Mouse (Mus musculus) limb, embryonic 12.5 days (tissue): ENCODE results near the gene Bahcc1. TPM values are rescaled to one million over a fixed set of nuclear protein-coding genes. Genes with fewer than 3 reads are reported as not detected.

Source experiments
- ATAC-seq: fragments of 200-750 bp; cut with Nextera tagmentation; 2 replicates; pipeline ENCODE4 v1.8.0; 2017; ENCODE audit warnings: low read depth, moderate TSS enrichment; ENCODE audit not compliant: insufficient number of reproducible peaks, insufficient read depth, low FRiP score, low TSS enrichment
- H3K27ac ChIP-seq: fragments of 300-500 bp; sonication (generic); 2 replicates; pipeline ENCODE4 v1.5.1; 2016; ENCODE audit warnings: mild to moderate bottlenecking, moderate library complexity
- H3K27me3 ChIP-seq: fragments of 300-500 bp; sonication (generic); 2 replicates; pipeline ENCODE4 v1.6.1; 2016; ENCODE audit warnings: mild to moderate bottlenecking, moderate library complexity
- H3K36me3 ChIP-seq: fragments of 300-500 bp; sonication (generic); 2 replicates; pipeline ENCODE4 v1.6.1; 2016; ENCODE audit warnings: mild to moderate bottlenecking, moderate library complexity
- H3K4me1 ChIP-seq: fragments of 300-500 bp; sonication (generic); replicated peaks from 2 replicates; pipeline ENCODE4 v1.6.1; 2016
- H3K4me2 ChIP-seq: fragments of 300-500 bp; sonication (generic); 2 replicates; pipeline ENCODE4 v1.6.1; 2016; ENCODE audit warnings: mild to moderate bottlenecking, moderate library complexity
- H3K4me3 ChIP-seq: fragments of 300-500 bp; sonication (generic); replicated peaks from 2 replicates; pipeline ENCODE4 v1.5.1; 2016; ENCODE audit warnings: mild to moderate bottlenecking
- H3K9ac ChIP-seq: fragments of 300-500 bp; sonication (generic); replicated peaks from 2 replicates; pipeline ENCODE4 v1.6.1; 2016; ENCODE audit warnings: mild to moderate bottlenecking, moderate library complexity
- H3K9me3 ChIP-seq: fragments of 300-500 bp; sonication (generic); 2 replicates; pipeline ENCODE4 v1.6.1; 2016; ENCODE audit warnings: mild to moderate bottlenecking, moderate library complexity
- WGBS: fragments of 180-500 bp; shearing (Covaris S2); methylation state at CpG from one replicate; pipeline ENCODE4 v1.1.7; 2016; 5-methylcytosine and 5-hydroxymethylcytosine counted together
- polyA plus RNA-seq: library from polyadenylated mRNA; unstranded; fragments of >200 nt; fragmentation: Nextera tagmentation; extraction: Ambion mirVana; gene quantifications from 2 replicates; pipeline ENCODE4 v1.2.1, GENCODE M21; 2016

Gene Bahcc1
- polyA plus RNA-seq, 1 experiment from 2014 or later: 18.3 TPM

GRCm38 (mm10) chr11:120293714-120294113 lies 61.0 kb downstream of the Bahcc1 start:
- Histone ChIP-seq H3K4me3 (no peak overlapping the region), H3K27ac (peak overlapping the region; percentile 42), H3K4me1 (peaks cover 52% of the 10 kb centered on the region), H3K4me2 (no peak overlapping the region), H3K9ac (no peak overlapping the region), H3K36me3 (peaks cover 38% of the 10 kb centered on the region), H3K9me3 (no peaks in the 10 kb centered on the region), H3K27me3 (no peaks in the 10 kb centered on the region)
- 71% methylated on average over 1 of the region's 1 CpGs for WGBS
- no peak for ATAC-seq

GRCm38 (mm10) chr11:120296305-120297144 lies 63.8 kb downstream of the Bahcc1 start:
- 0 out of 2 replicates have a peak, but pooled peaks cover 6% of the 10 kb centered on the region for H3K27me3 ChIP-seq
- no peak overlapping the region for H3K4me3 ChIP-seq
- 0 out of 2 replicates have a peak overlapping the region, but pooled peaks have one; percentile 17 for H3K4me2 ChIP-seq
- no peak overlapping the region for H3K9ac ChIP-seq
- 0 out of 2 replicates have a peak, but pooled peaks have one; percentile 40 for ATAC-seq
- 0 out of 2 replicates have a peak, but pooled peaks cover 5% of the 10 kb centered on the region for H3K9me3 ChIP-seq
- H3K36me3 ChIP-seq: peaks cover 12% of the 10 kb centered on the region; the same call in 1 of the 2 replicates
- H3K27ac ChIP-seq: peak overlapping the region; percentile 67
- WGBS: 27% methylated on average over 13 of the region's 13 CpGs
- peaks cover 52% of the 10 kb centered on the region for H3K4me1 ChIP-seq

GRCm38 (mm10) chr11:120297767-120298166 lies 65.0 kb downstream of the Bahcc1 start:
- H3K36me3 ChIP-seq: peaks cover 6% of the 10 kb centered on the region; the same call in 1 of the 2 replicates
- H3K9ac ChIP-seq: no peak overlapping the region
- H3K4me2 ChIP-seq: no peak overlapping the region
- peaks cover 59% of the 10 kb centered on the region for H3K4me1 ChIP-seq
- H3K27ac ChIP-seq: peak overlapping the region; percentile 67; the same call in 1 of the 2 replicates
- 0 out of 2 replicates have a peak, but pooled peaks cover 6% of the 10 kb centered on the region for H3K27me3 ChIP-seq
- WGBS: 63% methylated on average over 7 of the region's 7 CpGs
- no peak overlapping the region for H3K4me3 ChIP-seq
- H3K9me3 ChIP-seq: 0 out of 2 replicates have a peak, but pooled peaks cover 6% of the 10 kb centered on the region
- no peak for ATAC-seq

- no peaks in the 10 kb centered on the region for H3K36me3 ChIP-seq
- no peak overlapping the region for H3K9ac ChIP-seq
- no peak overlapping the region for H3K4me2 ChIP-seq
- 68% methylated on average over 4 of the region's 4 CpGs for WGBS
- 0 out of 2 replicates have a peak, but pooled peaks cover 6% of the 10 kb centered on the region for H3K9me3 ChIP-seq
- peaks cover 57% of the 10 kb centered on the region for H3K4me1 ChIP-seq
- H3K27me3 ChIP-seq: 0 out of 2 replicates have a peak, but pooled peaks cover 6% of the 10 kb centered on the region
- no peak for ATAC-seq
- no peak overlapping the region for H3K4me3 ChIP-seq
- no peak overlapping the region for H3K27ac ChIP-seq
Measured at GRCm38 (mm10) chr11:120298441-120299141, 65.8 kb downstream of the Bahcc1 start.

GRCm38 (mm10) chr11:120299484-120299883 lies 66.7 kb downstream of the Bahcc1 start:
- Histone ChIP-seq H3K36me3 (no peaks in the 10 kb centered on the region), H3K27ac (0 out of 2 replicates have a peak overlapping the region, but pooled peaks have one; percentile 17), H3K9ac (peak overlapping the region; percentile 8; the same call in 1 of the 2 replicates), H3K27me3 (0 out of 2 replicates have a peak, but pooled peaks cover 6% of the 10 kb centered on the region), H3K4me2 (no peak overlapping the region), H3K9me3 (0 out of 2 replicates have a peak, but pooled peaks cover 6% of the 10 kb centered on the region), H3K4me1 (peaks cover 57% of the 10 kb centered on the region), H3K4me3 (no peak overlapping the region)
- ATAC-seq: no peak
- WGBS: 71% methylated on average over 5 of the region's 5 CpGs

GRCm38 (mm10) chr11:120303119-120303518 lies 70.4 kb downstream of the Bahcc1 start:
- H3K9me3 ChIP-seq: 0 out of 2 replicates have a peak, but pooled peaks cover 6% of the 10 kb centered on the region
- WGBS: 61% methylated on average over 9 of the region's 9 CpGs
- H3K9ac ChIP-seq: no peak overlapping the region
- no peaks in the 10 kb centered on the region for H3K36me3 ChIP-seq
- peaks cover 57% of the 10 kb centered on the region for H3K4me1 ChIP-seq
- H3K4me2 ChIP-seq: no peak overlapping the region
- H3K4me3 ChIP-seq: no peak overlapping the region
- H3K27me3 ChIP-seq: 0 out of 2 replicates have a peak, but pooled peaks cover 6% of the 10 kb centered on the region
- ATAC-seq: no peak
- H3K27ac ChIP-seq: no peak overlapping the region

GRCm38 (mm10) chr11:120303559-120304349 lies 71.0 kb downstream of the Bahcc1 start:
- Histone ChIP-seq H3K27me3 (0 out of 2 replicates have a peak, but pooled peaks cover 6% of the 10 kb centered on the region), H3K27ac (0 out of 2 replicates have a peak overlapping the region, but pooled peaks have one; percentile 88), H3K4me3 (no peak overlapping the region; the same call in 1 of the 2 replicates), H3K36me3 (no peaks in the 10 kb centered on the region), H3K4me1 (peaks cover 63% of the 10 kb centered on the region), H3K9ac (no peak overlapping the region), H3K4me2 (peak overlapping the region; percentile 76), H3K9me3 (0 out of 2 replicates have a peak, but pooled peaks cover 6% of the 10 kb centered on the region)
- 86% methylated on average over 21 of the region's 21 CpGs for WGBS
- no peak for ATAC-seq

GRCm38 (mm10) chr11:120304350-120304694 lies 71.6 kb downstream of the Bahcc1 start:
- no peak overlapping the region; the same call in 1 of the 2 replicates for H3K4me3 ChIP-seq
- 0 out of 2 replicates have a peak, but pooled peaks cover 5% of the 10 kb centered on the region for H3K27me3 ChIP-seq
- no peak for ATAC-seq
- WGBS: 22% methylated on average over 5 of the region's 5 CpGs
- no peaks in the 10 kb centered on the region for H3K36me3 ChIP-seq
- no peak overlapping the region for H3K9ac ChIP-seq
- 0 out of 2 replicates have a peak, but pooled peaks cover 6% of the 10 kb centered on the region for H3K9me3 ChIP-seq
- peak overlapping the region; percentile 88; the same call in 1 of the 2 replicates for H3K27ac ChIP-seq
- H3K4me2 ChIP-seq: peak overlapping the region; percentile 76
- peaks cover 65% of the 10 kb centered on the region for H3K4me1 ChIP-seq

- H3K4me2 ChIP-seq: peak overlapping the region; percentile 76
- ATAC-seq: peak; percentile 91
- 0 out of 2 replicates have a peak, but pooled peaks cover 6% of the 10 kb centered on the region for H3K9me3 ChIP-seq
- WGBS: under 1% methylated on average over 53 of the region's 53 CpGs
- H3K27ac ChIP-seq: peak overlapping the region; percentile 88
- peaks cover 65% of the 10 kb centered on the region for H3K4me1 ChIP-seq
- H3K27me3 ChIP-seq: no peaks in the 10 kb centered on the region
- H3K36me3 ChIP-seq: no peaks in the 10 kb centered on the region
- peak overlapping the region; percentile 64 for H3K9ac ChIP-seq
- peak overlapping the region; percentile 49 for H3K4me3 ChIP-seq
Measured at GRCm38 (mm10) chr11:120304886-120305534, 72.3 kb downstream of the Bahcc1 start.
